Mouse (Mus musculus) hindbrain, embryonic 10.5 days (tissue): ENCODE measurements at regions not wholly inside any gene's neighbourhood (a gene's known extent, or its start where the extent isn't known, plus 50 kb on each side); places are given as distances from the start of the nearest gene placed in this dataset.
A peak's percentile ranks its signal among the peaks of the same experiment; 100 is the strongest.

Experiments
- DNase-seq: peaks from one replicate; pipeline ENCODE4 v3.0.0-alpha.2; 2017; ENCODE audit warnings: low spot score
- H3K27ac ChIP-seq: fragments of 300-500 bp; sonication (generic); 2 replicates; pipeline ENCODE4 v1.5.1; 2016; ENCODE audit warnings: mild to moderate bottlenecking, moderate library complexity
- H3K27me3 ChIP-seq: fragments of 300-500 bp; sonication (generic); 2 replicates; pipeline ENCODE4 v1.6.1; 2016; ENCODE audit warnings: mild to moderate bottlenecking; ENCODE audit not compliant: poor library complexity, insufficient read depth, severe bottlenecking
- H3K36me3 ChIP-seq: fragments of 300-500 bp; sonication (generic); 2 replicates; pipeline ENCODE4 v1.6.1; 2016; ENCODE audit warnings: mild to moderate bottlenecking, moderate library complexity
- H3K4me1 ChIP-seq: fragments of 300-500 bp; sonication (generic); replicated peaks from 2 replicates; pipeline ENCODE4 v1.6.1; 2016; ENCODE audit warnings: mild to moderate bottlenecking
- H3K4me3 ChIP-seq: fragments of 300-500 bp; sonication (generic); 2 replicates; pipeline ENCODE4 v1.5.1; 2016; ENCODE audit warnings: mild to moderate bottlenecking, moderate library complexity
- H3K9me3 ChIP-seq: fragments of 300-500 bp; sonication (generic); 2 replicates; pipeline ENCODE4 v1.6.1; 2016; ENCODE audit warnings: mild to moderate bottlenecking, moderate library complexity
- WGBS: fragments of 180-500 bp; shearing (Covaris S2); methylation state at CpG from one replicate; pipeline ENCODE4 v1.1.7; 2016; 5-methylcytosine and 5-hydroxymethylcytosine counted together

DNA sequence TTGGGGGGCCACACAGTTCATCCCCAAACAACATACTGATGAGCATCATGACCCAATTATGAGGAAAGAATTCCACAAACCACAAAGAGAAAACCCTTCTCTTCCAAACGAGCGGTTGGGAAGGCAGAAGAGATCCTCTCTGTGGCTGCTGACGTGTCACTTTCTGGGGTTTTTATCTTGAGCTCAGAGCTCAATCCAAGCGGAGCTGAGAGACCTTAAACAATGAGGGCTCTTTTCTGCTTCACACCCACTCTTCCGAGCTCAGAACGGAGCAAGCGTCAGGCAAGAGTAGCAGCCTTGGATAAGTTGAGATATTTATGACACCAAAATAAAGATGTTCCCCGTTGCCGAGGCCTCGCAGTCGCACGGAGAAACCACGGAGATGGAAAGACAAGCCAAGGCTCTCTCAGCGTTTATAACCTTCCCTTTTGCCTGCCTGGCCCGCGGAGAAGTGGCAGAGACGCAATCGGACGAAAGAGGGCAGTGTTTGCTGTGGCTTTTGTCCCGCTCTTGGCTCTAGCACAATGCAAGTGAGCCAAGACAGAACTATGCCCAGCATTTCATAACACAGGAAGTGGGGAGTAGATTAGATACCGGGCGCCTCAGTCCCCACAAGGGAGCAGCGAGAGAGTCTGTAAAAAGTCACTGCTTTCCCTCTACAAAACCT lies 100.7 kb downstream of the Chic2 start:
- Histone ChIP-seq H3K36me3 (no peaks in the 10 kb centered on the region), H3K27me3 (peaks cover 89% of the 10 kb centered on the region), H3K9me3 (no peaks in the 10 kb centered on the region), H3K4me3 (peak overlapping the region; percentile 45), H3K4me1 (peaks cover 28% of the 10 kb centered on the region), H3K27ac (peak overlapping the region; percentile 77)
- under 1% methylated on average over 23 of the region's 23 CpGs for WGBS
- peak; percentile 86 for DNase-seq

DNA sequence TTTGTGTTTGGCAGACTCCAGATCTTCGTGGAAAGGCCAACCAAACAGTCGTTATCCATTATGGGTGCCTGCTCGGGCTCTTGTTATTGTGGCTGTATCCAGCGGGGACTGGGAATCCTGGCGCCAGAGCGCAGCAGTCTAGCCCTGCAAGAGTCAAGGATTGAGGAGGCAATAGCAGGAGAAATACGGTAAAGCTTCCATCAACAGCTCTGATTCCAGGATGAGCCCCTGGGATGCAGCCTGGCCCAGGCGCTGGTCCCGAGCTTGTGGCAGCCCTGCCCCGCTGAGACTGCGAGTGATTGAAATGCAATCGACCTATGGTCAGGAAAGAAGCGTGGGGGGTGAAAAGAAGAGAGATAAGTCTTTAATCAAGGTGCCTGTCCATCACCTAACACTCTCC lies 103.1 kb downstream of the Chic2 start:
- H3K27me3 ChIP-seq, result peaks cover 69% of the 10 kb centered on the region
- under 1% methylated on average over 13 of the region's 13 CpGs for WGBS
- peak; percentile 67 for DNase-seq
- H3K4me3 ChIP-seq, result no peak overlapping the region
- H3K36me3 ChIP-seq, result no peaks in the 10 kb centered on the region
- H3K9me3 ChIP-seq, result no peaks in the 10 kb centered on the region
- H3K4me1 ChIP-seq, result peaks cover 34% of the 10 kb centered on the region
- H3K27ac ChIP-seq, result peak overlapping the region; percentile 18; the same call in 1 of the 2 replicates

DNA sequence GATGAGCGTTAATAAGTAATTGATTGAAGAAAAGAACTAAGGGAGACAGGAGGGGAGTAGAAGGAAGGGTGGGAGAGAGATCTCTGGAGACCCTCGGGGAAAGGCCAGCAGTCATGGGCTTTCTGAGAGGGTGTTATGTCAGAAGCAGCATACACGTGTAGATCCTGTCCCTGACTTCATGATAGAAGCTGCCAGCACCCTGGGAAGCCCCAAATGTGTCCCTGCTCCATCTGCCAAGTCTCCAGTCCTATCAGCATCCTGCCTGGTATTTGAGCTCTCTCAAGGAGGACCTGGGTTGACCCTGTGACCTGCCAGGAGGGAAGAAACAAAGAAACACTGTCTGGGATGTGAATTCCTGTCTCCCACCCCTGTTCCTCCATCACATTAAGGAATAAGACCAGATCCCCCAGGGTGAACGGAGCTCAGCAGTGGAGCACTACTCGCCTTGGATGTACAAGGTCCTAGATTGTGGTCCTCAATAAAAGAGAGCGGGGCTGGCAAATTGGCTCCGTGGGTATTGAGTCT lies 107.1 kb downstream of the Chic2 start:
- DNase-seq, result peak; percentile 23
- H3K27ac ChIP-seq, result no peak overlapping the region
- peaks cover 17% of the 10 kb centered on the region for H3K4me1 ChIP-seq
- 42% methylated on average over 7 of the region's 7 CpGs for WGBS
- peaks cover 36% of the 10 kb centered on the region for H3K27me3 ChIP-seq
- H3K9me3 ChIP-seq, result no peaks in the 10 kb centered on the region
- H3K36me3 ChIP-seq, result no peaks in the 10 kb centered on the region
- no peak overlapping the region for H3K4me3 ChIP-seq

DNA sequence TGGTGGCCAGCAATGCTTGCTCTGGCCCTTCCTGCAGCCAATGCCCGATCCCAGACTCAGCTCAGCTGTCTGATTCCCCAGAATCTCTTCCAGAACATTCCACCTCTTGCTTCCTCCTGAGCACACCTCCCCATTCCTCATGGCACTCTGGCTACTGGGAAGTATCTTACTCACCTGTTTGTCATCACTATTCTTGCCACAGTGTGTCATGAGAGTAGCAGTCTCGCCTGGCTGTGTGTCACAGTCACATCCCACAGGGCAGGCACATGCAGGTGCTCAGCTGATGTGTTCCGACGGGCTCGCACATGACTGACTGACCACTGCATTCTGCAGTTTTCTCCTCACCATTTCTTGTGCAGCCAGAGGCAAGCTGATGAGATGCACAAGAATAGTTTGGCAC lies 108.5 kb downstream of the Chic2 start:
- H3K4me1 ChIP-seq, result peaks cover 10% of the 10 kb centered on the region
- DNase-seq, result no peak
- no peaks in the 10 kb centered on the region for H3K36me3 ChIP-seq
- H3K4me3 ChIP-seq, result no peak overlapping the region
- no peak overlapping the region for H3K27ac ChIP-seq
- H3K9me3 ChIP-seq, result no peaks in the 10 kb centered on the region
- peaks cover 23% of the 10 kb centered on the region for H3K27me3 ChIP-seq
- 87% methylated on average over 5 of the region's 5 CpGs for whole genome bisulfite sequencing

GRCm38 (mm10) chr5:74935676-74936075 lies 108.9 kb downstream of the Chic2 start:
- DNase-seq, result no peak
- 87% methylated on average over 8 of the region's 8 CpGs for WGBS
- Histone ChIP-seq H3K27ac (no peak overlapping the region), H3K36me3 (no peaks in the 10 kb centered on the region), H3K4me3 (no peak overlapping the region), H3K9me3 (no peaks in the 10 kb centered on the region), H3K27me3 (peaks cover 18% of the 10 kb centered on the region), H3K4me1 (peaks cover 10% of the 10 kb centered on the region; the same call in 1 of the 2 replicates)

GRCm38 (mm10) chr5:74933276-74933675 lies 111.3 kb downstream of the Chic2 start:
- Histone ChIP-seq H3K4me1 (peaks cover 5% of the 10 kb centered on the region; the same call in 1 of the 2 replicates), H3K36me3 (no peaks in the 10 kb centered on the region), H3K9me3 (no peaks in the 10 kb centered on the region), H3K27me3 (peaks cover 4% of the 10 kb centered on the region; the same call in 1 of the 2 replicates), H3K4me3 (no peak overlapping the region), H3K27ac (no peak overlapping the region)
- DNase-seq, result no peak
- 91% methylated on average over 3 of the region's 3 CpGs for WGBS

DNA sequence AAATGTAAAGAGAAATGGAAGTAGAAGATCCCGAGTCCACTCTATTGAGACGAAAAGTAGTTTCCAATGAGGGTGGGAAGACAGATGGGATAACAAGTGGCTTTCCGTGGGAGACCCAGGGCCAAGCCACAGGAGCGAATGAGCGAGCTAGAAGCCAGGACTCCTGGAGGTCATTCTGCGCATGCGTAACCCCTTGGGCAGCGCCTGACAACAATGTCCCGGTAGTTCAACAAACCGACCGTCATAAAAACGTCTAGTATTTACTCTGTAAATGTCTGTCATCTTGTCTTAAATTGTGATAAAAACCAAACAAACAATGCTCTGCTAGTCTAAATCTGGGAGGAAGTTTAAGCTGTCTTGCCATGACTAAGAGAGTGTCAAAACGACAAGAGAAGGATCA lies 112.4 kb downstream of the Chic2 start:
- H3K4me3 ChIP-seq, result no peak overlapping the region
- no peaks in the 10 kb centered on the region for H3K36me3 ChIP-seq
- peaks cover 4% of the 10 kb centered on the region; the same call in 1 of the 2 replicates for H3K27me3 ChIP-seq
- no peaks in the 10 kb centered on the region for H3K9me3 ChIP-seq
- WGBS, result 86% methylated on average over 13 of the region's 13 CpGs
- H3K4me1 ChIP-seq, result no peaks in the 10 kb centered on the region
- DNase-seq, result no peak
- H3K27ac ChIP-seq, result no peak overlapping the region

DNA sequence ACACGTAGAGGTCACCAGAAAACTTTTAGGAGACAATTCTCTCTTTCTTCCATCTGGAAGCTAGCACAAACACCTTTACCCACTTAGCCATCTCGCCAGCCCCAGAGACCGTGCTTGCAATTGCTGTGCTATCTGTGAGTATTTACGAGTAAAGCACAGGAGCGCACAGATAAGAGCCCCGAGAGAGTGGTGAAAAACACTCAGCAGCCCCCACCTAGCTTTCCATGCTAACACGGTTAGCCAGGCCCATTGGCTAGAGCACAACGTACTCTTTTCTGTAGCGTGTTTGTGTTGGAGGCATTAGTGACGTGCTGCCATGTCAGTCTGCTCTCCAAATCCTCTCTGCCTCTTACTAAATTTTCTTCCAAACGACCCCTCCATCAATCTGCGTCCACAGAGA lies 112.8 kb downstream of the Chic2 start:
- Histone ChIP-seq H3K27ac (no peak overlapping the region), H3K4me3 (no peak overlapping the region), H3K9me3 (no peaks in the 10 kb centered on the region), H3K4me1 (no peaks in the 10 kb centered on the region), H3K27me3 (peaks cover 4% of the 10 kb centered on the region; the same call in 1 of the 2 replicates), H3K36me3 (no peaks in the 10 kb centered on the region)
- 88% methylated on average over 12 of the region's 12 CpGs for WGBS
- DNase-seq, result no peak

GRCm38 (mm10) chr5:74927543-74927942 lies 117.0 kb downstream of the Chic2 start:
- H3K36me3 ChIP-seq, result no peaks in the 10 kb centered on the region
- no peaks in the 10 kb centered on the region for H3K9me3 ChIP-seq
- WGBS, result 89% methylated on average over 2 of the region's 2 CpGs
- H3K4me3 ChIP-seq, result no peak overlapping the region
- no peak for DNase-seq
- H3K27me3 ChIP-seq, result peaks cover 6% of the 10 kb centered on the region; the same call in 1 of the 2 replicates
- H3K4me1 ChIP-seq, result no peaks in the 10 kb centered on the region
- H3K27ac ChIP-seq, result no peak overlapping the region

DNA sequence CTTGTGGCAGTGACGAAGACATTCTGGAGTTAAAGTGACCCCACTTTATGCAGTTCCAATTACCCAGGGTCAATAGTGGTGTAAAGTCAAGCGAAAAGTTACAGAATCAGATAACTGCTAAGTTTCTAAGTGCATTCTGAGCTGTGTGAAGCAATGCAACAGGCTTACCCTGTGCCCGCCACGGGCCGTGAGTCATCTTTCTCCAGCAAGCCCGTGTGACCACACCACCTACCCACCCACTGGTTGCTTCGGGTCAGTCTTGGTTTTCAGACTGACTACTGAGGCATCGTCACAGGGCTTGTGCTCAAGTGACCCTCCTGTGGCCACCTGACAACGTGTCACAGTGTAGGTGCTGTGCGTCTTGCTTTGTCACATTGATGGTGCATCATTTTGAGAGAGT lies 118.8 kb downstream of the Chic2 start:
- no peak overlapping the region for H3K4me3 ChIP-seq
- H3K4me1 ChIP-seq, result no peaks in the 10 kb centered on the region
- H3K9me3 ChIP-seq, result no peaks in the 10 kb centered on the region
- H3K36me3 ChIP-seq, result no peaks in the 10 kb centered on the region
- DNase-seq, result no peak
- H3K27ac ChIP-seq, result no peak overlapping the region
- H3K27me3 ChIP-seq, result peaks cover 10% of the 10 kb centered on the region; the same call in 1 of the 2 replicates
- 91% methylated on average over 10 of the region's 10 CpGs for WGBS

- H3K4me3 ChIP-seq, result no peak overlapping the region
- DNase-seq, result no peak
- H3K27ac ChIP-seq, result no peak overlapping the region
- H3K9me3 ChIP-seq, result no peaks in the 10 kb centered on the region
- peaks cover 10% of the 10 kb centered on the region; the same call in 1 of the 2 replicates for H3K27me3 ChIP-seq
- 88% methylated on average over 4 of the region's 4 CpGs for WGBS
- H3K36me3 ChIP-seq, result no peaks in the 10 kb centered on the region
- H3K4me1 ChIP-seq, result peaks cover 4% of the 10 kb centered on the region
These were observed 120.5 kb downstream of the Chic2 start for GRCm38 (mm10) chr5:74924031-74924533.

DNA sequence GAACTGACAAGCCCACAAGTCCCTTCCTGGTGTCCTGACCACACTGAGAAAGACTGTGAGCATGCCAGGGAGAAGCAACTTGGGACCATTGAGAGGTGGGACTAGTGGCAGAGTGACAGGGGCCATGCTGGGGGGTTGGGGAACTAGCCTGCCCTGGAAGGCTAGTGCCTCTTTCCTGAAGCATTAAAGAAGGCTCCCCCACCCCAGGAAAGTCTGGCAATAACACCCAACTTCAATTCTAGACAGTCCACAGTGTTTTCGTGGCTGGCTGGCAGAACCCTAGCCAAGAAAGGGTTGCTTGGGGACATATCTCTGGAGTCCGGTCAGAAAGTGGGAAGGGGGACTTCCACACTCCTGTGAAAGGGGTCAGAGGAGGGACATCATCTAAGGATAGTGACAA lies 121.2 kb downstream of the Chic2 start:
- H3K4me1 ChIP-seq, result peaks cover 4% of the 10 kb centered on the region
- no peak overlapping the region for H3K4me3 ChIP-seq
- 78% methylated on average over 2 of the region's 2 CpGs for WGBS
- no peaks in the 10 kb centered on the region for H3K36me3 ChIP-seq
- H3K9me3 ChIP-seq, result no peaks in the 10 kb centered on the region
- DNase-seq, result no peak
- peaks cover 10% of the 10 kb centered on the region; the same call in 1 of the 2 replicates for H3K27me3 ChIP-seq
- H3K27ac ChIP-seq, result no peak overlapping the region

DNA sequence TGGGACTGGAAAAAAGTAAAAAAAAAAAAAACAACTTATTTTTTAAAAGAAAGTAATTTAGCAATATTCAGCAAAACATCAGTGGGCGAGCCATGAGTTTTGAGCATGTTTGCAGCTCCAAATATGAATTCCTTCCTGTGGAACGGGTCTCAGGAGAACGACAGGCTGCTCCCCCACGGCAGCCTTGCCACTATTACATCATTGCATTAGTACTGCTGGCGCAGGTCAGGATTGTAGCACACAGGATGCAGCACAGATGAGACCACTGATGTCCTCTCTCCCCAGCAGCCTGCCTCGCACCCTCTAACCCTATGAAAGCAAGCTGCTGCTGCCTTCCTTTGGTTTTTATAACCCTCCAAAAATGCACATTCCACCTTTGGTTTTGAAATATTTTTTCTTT lies 121.7 kb downstream of the Chic2 start:
- no peak for DNase-seq
- H3K36me3 ChIP-seq, result no peaks in the 10 kb centered on the region
- no peaks in the 10 kb centered on the region for H3K9me3 ChIP-seq
- no peak overlapping the region for H3K27ac ChIP-seq
- WGBS, result 85% methylated on average over 6 of the region's 6 CpGs
- peaks cover 10% of the 10 kb centered on the region; the same call in 1 of the 2 replicates for H3K27me3 ChIP-seq
- H3K4me1 ChIP-seq, result peaks cover 4% of the 10 kb centered on the region
- no peak overlapping the region for H3K4me3 ChIP-seq
